Mouse (Mus musculus) bone marrow macrophage, adult 2 months (primary cell): ENCODE results near the gene Gpx4.

Experiments
- CTCF ChIP-seq: IDR thresholded peaks from 2 replicates; pipeline ENCODE4 v1.5.1; 2012; ENCODE audit warnings: low read depth, mild to moderate bottlenecking, low read length, moderate library complexity
- POLR2A ChIP-seq: IDR thresholded peaks from 2 replicates; pipeline ENCODE4 v1.6.1; 2012; ENCODE audit warnings: mild to moderate bottlenecking, low read depth, low read length, borderline replicate concordance

- TF ChIP-seq POLR2A, result no peak
- no peak for TF ChIP-seq CTCF
Observed at GRCm38 (mm10) chr10:80097275-80097674, 50.3 kb downstream of the Gpx4 start.
